Mouse (Mus musculus) midbrain, embryonic 16.5 days (tissue): ENCODE data around the gene Fgfr2. TPM values are rescaled to one million over a fixed set of nuclear protein-coding genes. Genes with fewer than 3 reads are reported as not detected.

ENCODE experiments used
- ATAC-seq: fragments of 200-750 bp; cut with Nextera tagmentation; 2 replicates; pipeline ENCODE4 v1.8.0; 2017; ENCODE audit warnings: moderate TSS enrichment
- H3K27ac ChIP-seq: fragments of 300-500 bp; sonication (generic); 2 replicates; pipeline ENCODE4 v1.5.1; 2014; ENCODE audit warnings: mild to moderate bottlenecking, low read length, mixed read lengths
- H3K27me3 ChIP-seq: fragments of 300-500 bp; sonication (generic); 2 replicates; pipeline ENCODE4 v1.6.1; 2014; ENCODE audit warnings: low read depth, low read length, mixed read lengths; ENCODE audit not compliant: control insufficient read depth, insufficient read depth
- H3K36me3 ChIP-seq: fragments of 300-500 bp; sonication (generic); 2 replicates; pipeline ENCODE4 v1.6.1; 2014; ENCODE audit warnings: mild to moderate bottlenecking, low read length, moderate library complexity, mixed read lengths; ENCODE audit not compliant: control insufficient read depth, insufficient read depth
- H3K4me1 ChIP-seq: fragments of 300-500 bp; sonication (generic); 2 replicates; pipeline ENCODE4 v1.6.1; 2014; ENCODE audit warnings: mild to moderate bottlenecking, low read length, mixed read lengths; ENCODE audit not compliant: control insufficient read depth, insufficient read depth
- H3K4me2 ChIP-seq: fragments of 300-500 bp; sonication (generic); 2 replicates; pipeline ENCODE4 v1.6.1; 2014; ENCODE audit warnings: mild to moderate bottlenecking, low read length, mixed read lengths
- H3K4me3 ChIP-seq: fragments of 300-500 bp; sonication (generic); 2 replicates; pipeline ENCODE4 v1.5.1; 2014; ENCODE audit warnings: low read depth, mild to moderate bottlenecking, low read length, moderate library complexity, mixed read lengths
- H3K9ac ChIP-seq: fragments of 300-500 bp; sonication (generic); 2 replicates; pipeline ENCODE4 v1.6.1; 2014; ENCODE audit warnings: low read depth, low read length, mixed read lengths
- H3K9me3 ChIP-seq: fragments of 300-500 bp; sonication (generic); replicated peaks from 2 replicates; pipeline ENCODE4 v1.6.1; 2014; ENCODE audit warnings: mild to moderate bottlenecking, low read length, mixed read lengths; ENCODE audit not compliant: control insufficient read depth, poor library complexity, severe bottlenecking
- WGBS: fragments of 180-500 bp; shearing (Covaris S2); extraction: QIAGEN DNeasy Blood & Tissue Kit; methylation state at CpG from one replicate; pipeline ENCODE4 v1.1.7; 2014; 5-methylcytosine and 5-hydroxymethylcytosine counted together
- polyA plus RNA-seq: library from polyadenylated mRNA; unstranded; fragments of >200 nt; fragmentation: Nextera tagmentation; extraction: Ambion mirVana; gene quantifications from 2 replicates; pipeline ENCODE4 v1.2.1, GENCODE M21; 2015

Gene Fgfr2
- polyA plus RNA-seq, 1 experiment from 2014 or later = 23.8 TPM

- Histone ChIP-seq H3K4me1 (peaks cover 20% of the 10 kb centered on the region), H3K27me3 (no peaks in the 10 kb centered on the region), H3K9ac (no peak overlapping the region), H3K4me3 (no peak overlapping the region), H3K36me3 (no peaks in the 10 kb centered on the region), H3K9me3 (no peaks in the 10 kb centered on the region), H3K4me2 (no peak overlapping the region), H3K27ac (no peak overlapping the region)
- ATAC-seq = no peak
- 79% methylated on average over 5 of the region's 5 CpGs for WGBS
Measured at GRCm38 (mm10) chr7:132815081-132815480, 308.1 kb downstream of the Fgfr2 start.

- Histone ChIP-seq H3K27me3 (no peaks in the 10 kb centered on the region), H3K9me3 (no peaks in the 10 kb centered on the region), H3K36me3 (no peaks in the 10 kb centered on the region), H3K4me3 (peak overlapping the region; percentile 67), H3K27ac (peak overlapping the region; percentile 77), H3K4me2 (peak overlapping the region; percentile 96), H3K4me1 (peaks cover 30% of the 10 kb centered on the region), H3K9ac (peak overlapping the region; percentile 73)
- no peak for ATAC-seq
- WGBS = 1% methylated on average over 7 of the region's 7 CpGs
Measured at GRCm38 (mm10) chr7:132814089-132814450, 309.1 kb downstream of the Fgfr2 start.

- Histone ChIP-seq H3K4me3 (peak within 1 kb of the TSS; percentile 67), H3K9ac (peak within 1 kb of the TSS; percentile 73), H3K4me2 (peak within 1 kb of the TSS; percentile 96), H3K27me3 (no peaks in the 10 kb centered on the region), H3K4me1 (peaks cover 36% of the 10 kb centered on the region), H3K36me3 (no peaks in the 10 kb centered on the region), H3K27ac (peak within 1 kb of the TSS; percentile 77), H3K9me3 (no peaks in the 10 kb centered on the region)
- WGBS = under 1% methylated on average over 67 of the region's 85 CpGs
- ATAC-seq = peak; percentile 70
Measured at GRCm38 (mm10) chr7:132813416-132814088, 309.6 kb downstream of the Fgfr2 start, which contains the start of gene Fam53b. Gene Fam53b (minus strand): TSS chr7:132813886.

- Histone ChIP-seq H3K4me2 (peak overlapping the region; percentile 96), H3K27ac (peak overlapping the region; percentile 77), H3K36me3 (no peaks in the 10 kb centered on the region), H3K9me3 (no peaks in the 10 kb centered on the region), H3K9ac (peak overlapping the region; percentile 73), H3K4me3 (peak overlapping the region; percentile 67), H3K4me1 (peaks cover 41% of the 10 kb centered on the region), H3K27me3 (no peaks in the 10 kb centered on the region)
- peak; percentile 61 for ATAC-seq
- WGBS = under 1% methylated on average over 59 of the region's 59 CpGs
Measured at GRCm38 (mm10) chr7:132812619-132813415, 310.3 kb downstream of the Fgfr2 start.

GRCm38 (mm10) chr7:132811716-132812618 lies 311.2 kb downstream of the Fgfr2 start:
- Histone ChIP-seq H3K4me3 (peak overlapping the region; percentile 67), H3K9ac (peak overlapping the region; percentile 73), H3K27me3 (no peaks in the 10 kb centered on the region), H3K4me1 (peaks cover 49% of the 10 kb centered on the region), H3K36me3 (no peaks in the 10 kb centered on the region), H3K9me3 (no peaks in the 10 kb centered on the region), H3K27ac (peak overlapping the region; percentile 77), H3K4me2 (peak overlapping the region; percentile 96)
- WGBS = 15% methylated on average over 23 of the region's 23 CpGs
- ATAC-seq = no peak

GRCm38 (mm10) chr7:132810879-132811278 lies 312.3 kb downstream of the Fgfr2 start:
- H3K27me3 ChIP-seq = no peaks in the 10 kb centered on the region
- no peak overlapping the region for H3K4me3 ChIP-seq
- H3K4me1 ChIP-seq = peaks cover 60% of the 10 kb centered on the region
- H3K27ac ChIP-seq = no peak overlapping the region
- no peak overlapping the region for H3K4me2 ChIP-seq
- no peak overlapping the region for H3K9ac ChIP-seq
- WGBS = 61% methylated on average over 1 of the region's 1 CpGs
- H3K9me3 ChIP-seq = no peaks in the 10 kb centered on the region
- ATAC-seq = peak; percentile 22; the same call in 1 of the 2 replicates
- no peaks in the 10 kb centered on the region for H3K36me3 ChIP-seq

GRCm38 (mm10) chr7:132810368-132810767 lies 312.8 kb downstream of the Fgfr2 start:
- no peak for ATAC-seq
- no peak overlapping the region for H3K4me3 ChIP-seq
- WGBS = 17% methylated on average over 6 of the region's 6 CpGs

GRCm38 (mm10) chr7:132809721-132810120 lies 313.4 kb downstream of the Fgfr2 start:
- 31% methylated on average over 6 of the region's 6 CpGs for WGBS
- H3K9me3 ChIP-seq = no peaks in the 10 kb centered on the region
- peak overlapping the region; percentile 39; the same call in 1 of the 2 replicates for H3K27ac ChIP-seq
- H3K9ac ChIP-seq = peak overlapping the region; percentile 23; the same call in 1 of the 2 replicates
- no peaks in the 10 kb centered on the region for H3K36me3 ChIP-seq
- ATAC-seq = no peak
- H3K4me3 ChIP-seq = no peak overlapping the region
- no peaks in the 10 kb centered on the region for H3K27me3 ChIP-seq
- peak overlapping the region; percentile 38 for H3K4me2 ChIP-seq
- H3K4me1 ChIP-seq = peaks cover 62% of the 10 kb centered on the region

More at GRCm38 (mm10) chr7:132810368-132810767, 312.8 kb downstream of the Fgfr2 start:
- Histone ChIP-seq H3K27ac (no peak overlapping the region), H3K4me1 (peaks cover 62% of the 10 kb centered on the region), H3K4me2 (no peak overlapping the region), H3K36me3 (no peaks in the 10 kb centered on the region), H3K27me3 (no peaks in the 10 kb centered on the region), H3K9ac (no peak overlapping the region), H3K9me3 (no peaks in the 10 kb centered on the region)
